Mouse (Mus musculus) CH12.LX (cell line): ENCODE results near the gene Krtap29-1.

Experiments used
- CHD1 ChIP-seq: IDR thresholded peaks from 2 replicates; pipeline ENCODE4 v1.6.1; 2012; ENCODE audit warnings: low read depth, low read length, improper control_type of control experiment, inconsistent platforms
- CHD2 ChIP-seq: IDR thresholded peaks from 2 replicates; pipeline ENCODE4 v1.6.1; 2011; ENCODE audit warnings: low read length, improper control_type of control experiment
- HCFC1 ChIP-seq: IDR thresholded peaks from 2 replicates; pipeline ENCODE4 v1.6.1; 2012; ENCODE audit warnings: low read depth, mild to moderate bottlenecking, inconsistent platforms, low read length, improper control_type of control experiment
- KAT2A ChIP-seq: IDR thresholded peaks from 2 replicates; pipeline ENCODE4 v1.6.1; 2012; ENCODE audit warnings: low read length, improper control_type of control experiment, inconsistent platforms; ENCODE audit not compliant: insufficient replicate concordance
- MAX ChIP-seq: IDR thresholded peaks from 2 replicates; pipeline ENCODE4 v1.6.1; 2011; ENCODE audit warnings: low read length, improper control_type of control experiment
- POLR2A ChIP-seq: IDR thresholded peaks from 2 replicates; pipeline ENCODE4 v1.6.1; 2011; ENCODE audit warnings: low read depth, mild to moderate bottlenecking, improper control_type of control experiment, low read length
- RAD21 ChIP-seq: IDR thresholded peaks from 2 replicates; pipeline ENCODE4 v1.6.1; 2011; ENCODE audit warnings: low read depth, mild to moderate bottlenecking, low read length, improper control_type of control experiment, moderate library complexity
- RCOR1 ChIP-seq: conservative IDR thresholded peaks from 2 replicates; pipeline ENCODE4 v1.6.1; 2012; ENCODE audit warnings: low read depth, mild to moderate bottlenecking, inconsistent platforms, low read length, improper control_type of control experiment
- SMC3 ChIP-seq: IDR thresholded peaks from 2 replicates; pipeline ENCODE4 v1.6.1; 2011; ENCODE audit warnings: low read depth, low read length, improper control_type of control experiment
- USF1 ChIP-seq: IDR thresholded peaks from 2 replicates; pipeline ENCODE4 v1.6.1; 2014; ENCODE audit warnings: low read depth, mild to moderate bottlenecking, inconsistent platforms, low read length, improper control_type of control experiment
- USF2 ChIP-seq: conservative IDR thresholded peaks from 2 replicates; pipeline ENCODE4 v1.6.1; 2011; ENCODE audit warnings: low read depth, low read length, improper control_type of control experiment
- ZMIZ1 ChIP-seq: IDR thresholded peaks from 2 replicates; pipeline ENCODE4 v1.6.1; 2012; ENCODE audit warnings: low read depth, mild to moderate bottlenecking, inconsistent platforms, low read length, improper control_type of control experiment

DNA sequence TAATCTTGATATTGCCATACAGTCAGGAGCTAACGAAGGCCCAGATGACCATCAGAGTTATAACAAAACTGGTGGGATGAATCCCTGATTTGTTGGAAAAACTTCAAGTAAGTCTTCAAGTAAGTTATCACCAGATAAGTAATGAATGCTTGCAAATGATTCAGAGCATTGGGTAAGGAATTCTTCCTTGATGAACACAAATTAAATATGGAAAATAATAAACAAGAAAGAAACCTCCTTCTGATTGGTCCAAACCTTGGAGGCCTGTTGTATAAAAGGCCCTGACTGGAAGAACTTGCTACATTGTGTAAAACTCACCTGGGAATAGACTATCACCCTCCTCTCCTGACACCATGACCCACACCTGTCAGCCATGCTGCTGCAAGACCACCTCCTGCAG, 42.9 kb downstream of the Krtap29-1 start, which contains the start of gene Krtap31-2:
- no peak for TF ChIP-seq KAT2A
- TF ChIP-seq SMC3 = no peak
- no peak for TF ChIP-seq CHD1
- no peak for TF ChIP-seq HCFC1
- no peak for TF ChIP-seq ZMIZ1
- TF ChIP-seq CHD2 = no peak
- no peak for TF ChIP-seq MAX
- TF ChIP-seq POLR2A = no peak
- TF ChIP-seq RAD21 = no peak
- TF ChIP-seq USF1 = no peak
- TF ChIP-seq RCOR1 = no peak
- TF ChIP-seq USF2 = no peak
